Mouse (Mus musculus): ENCODE measurements at regions not wholly inside any gene's neighbourhood (a gene's known extent, or its start where the extent isn't known, plus 50 kb on each side); places are given as distances from the start of the nearest gene placed in this dataset.

DNA sequence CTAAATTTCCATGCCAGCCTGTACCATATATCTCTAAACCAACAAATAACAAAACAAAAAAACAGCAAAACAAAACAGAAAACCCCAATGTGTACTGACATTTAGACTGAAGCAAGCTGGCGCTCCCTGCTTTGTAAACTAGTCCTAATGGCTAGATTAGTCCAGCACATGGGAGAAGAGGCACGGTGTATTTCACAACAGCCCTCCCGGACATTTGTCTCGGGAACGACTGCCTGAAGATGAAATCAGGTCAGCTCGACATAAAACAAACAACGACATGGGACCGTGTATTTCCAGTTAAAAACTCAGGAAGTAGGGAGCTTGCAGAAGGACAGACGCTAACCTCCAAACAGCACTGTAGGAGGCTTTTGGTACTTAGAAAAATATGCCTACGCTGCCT, 555.9 kb upstream of the Adgrl2 start:
- TF ChIP-seq GATA1 (IDR thresholded peaks at IDR 0.05; ENCODE audit: borderline replicate concordance, low read length) (no peak), CTCF (IDR thresholded peaks at IDR 0.05; ENCODE audit: low read depth, low read length) (no peak), TAL1 (conservative IDR thresholded peaks at IDR 0.05; ENCODE audit: low read depth, low read length) (no peak), POLR2AphosphoS5 (IDR thresholded peaks at IDR 0.05; ENCODE audit: insufficient replicate concordance, low read depth, low read length) (no peak)
